Mouse (Mus musculus) erythroblast, embryonic 14.5 days (primary cell): ENCODE measurements around the gene Dennd1b.

Experiments
- GATA1 ChIP-seq: IDR thresholded peaks from 2 replicates; pipeline ENCODE4 v1.6.1; 2012; ENCODE audit warnings: low read length, inconsistent platforms, mixed read lengths
- TAL1 ChIP-seq: IDR thresholded peaks from 3 replicates; pipeline ENCODE4 v1.6.1; 2012; ENCODE audit warnings: low read length, inconsistent platforms, mixed read lengths

DNA sequence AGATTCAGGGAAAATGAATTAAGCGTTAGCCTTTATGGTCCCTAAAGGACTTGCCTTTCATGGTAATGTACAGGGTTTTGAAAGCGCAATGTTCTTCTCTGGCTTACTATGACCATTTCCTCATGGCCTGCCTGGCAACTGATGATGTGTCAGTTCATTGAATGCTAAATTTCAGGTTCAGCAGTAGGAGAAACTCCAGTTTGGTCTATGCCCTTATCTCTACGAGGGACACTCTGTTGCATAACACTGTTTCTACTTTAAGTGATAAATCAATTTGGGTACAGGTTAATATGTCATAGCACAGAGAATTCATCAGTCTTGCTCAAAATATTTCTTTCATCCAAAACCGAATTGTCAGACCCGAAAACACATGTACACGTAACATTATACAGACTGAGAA lies 133.1 kb downstream of the Dennd1b start:
- TF ChIP-seq GATA1 = no peak
- TF ChIP-seq TAL1 = no peak
